Mouse (Mus musculus) T-helper 1 cell (primary cell): ENCODE measurements at regions not wholly inside any gene's neighbourhood (a gene's known extent, or its start where the extent isn't known, plus 50 kb on each side); places are given as distances from the start of the nearest gene placed in this dataset.
"Not testable (repeated sequence)": the region's sequence is repeated elsewhere in the genome, so short reads cannot be mapped to it uniquely, and the experiment has no call there.

ENCODE experiments used
- in situ Hi-C: fragments of 300-600 bp; cut with MboI, MseI; formaldehyde crosslinking; loops from one replicate; pipeline ENCODE4 v1.15.1; 2025; ENCODE audit warnings: high pct_unique_total_duplicates

GRCm38 (mm10) chr17:91733927-91734324 is 641.1 kb upstream of the Nrxn1 start:
- in situ Hi-C loops, result no loop called here

DNA sequence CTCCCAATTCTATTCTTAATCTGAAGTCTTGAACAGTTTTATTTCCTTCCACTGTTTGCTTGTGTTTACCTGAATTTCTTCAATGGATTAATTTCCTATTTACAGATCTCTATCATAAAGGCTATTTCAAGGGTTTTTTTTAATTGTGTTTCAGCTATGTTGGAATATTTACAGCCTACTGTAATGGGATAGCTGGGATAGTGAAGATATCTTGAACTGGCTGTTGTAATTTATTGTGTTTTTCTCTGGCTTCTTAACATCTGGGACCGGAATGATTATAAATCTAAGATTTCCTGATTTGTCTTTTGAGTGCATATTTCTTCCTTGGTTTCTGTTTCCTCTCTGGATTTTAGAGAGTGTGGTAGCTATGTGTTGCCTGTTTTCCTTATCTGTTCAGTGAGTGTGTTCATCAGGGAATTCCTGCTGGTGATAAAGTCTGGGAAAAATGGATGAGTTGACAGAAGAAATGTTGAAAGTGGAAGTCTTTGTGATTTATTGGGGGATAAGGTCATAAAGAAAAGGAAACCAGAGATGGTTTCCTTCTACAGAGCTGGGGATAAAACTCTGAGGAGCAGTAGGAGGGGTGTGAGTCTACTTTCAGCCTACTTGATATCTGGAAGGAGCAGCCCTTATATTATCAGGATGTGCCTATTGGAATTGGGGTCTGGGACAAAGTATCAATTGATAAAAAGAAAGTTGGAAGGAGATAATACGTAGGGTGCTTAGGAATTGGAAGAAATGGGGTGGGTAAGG is 640.5 kb upstream of the Nrxn1 start:
- in situ Hi-C loops, result no loop called here

GRCm38 (mm10) chr17:91710412-91710811 is 617.5 kb upstream of the Nrxn1 start:
- in situ Hi-C loops, result no loop called here

GRCm38 (mm10) chr17:91691063-91691462 is 598.2 kb upstream of the Nrxn1 start:
- in situ Hi-C loops, result no loop called here

GRCm38 (mm10) chr17:91657449-91657848 is 564.6 kb upstream of the Nrxn1 start:
- in situ Hi-C loops, result no loop called here

- in situ Hi-C loops, result no loop called here
Observed at GRCm38 (mm10) chr17:91657036-91657435, 564.2 kb upstream of the Nrxn1 start.

GRCm38 (mm10) chr17:91631915-91632314 is 539.0 kb upstream of the Nrxn1 start:
- in situ Hi-C loops, result no loop called here

- in situ Hi-C loops, result loop anchor here (10.0 kb wide), 1 partner anchor 1849 kb away; no protein-coding TSS in a partner anchor
Observed at GRCm38 (mm10) chr17:91614175-91614574, 521.3 kb upstream of the Nrxn1 start.

DNA sequence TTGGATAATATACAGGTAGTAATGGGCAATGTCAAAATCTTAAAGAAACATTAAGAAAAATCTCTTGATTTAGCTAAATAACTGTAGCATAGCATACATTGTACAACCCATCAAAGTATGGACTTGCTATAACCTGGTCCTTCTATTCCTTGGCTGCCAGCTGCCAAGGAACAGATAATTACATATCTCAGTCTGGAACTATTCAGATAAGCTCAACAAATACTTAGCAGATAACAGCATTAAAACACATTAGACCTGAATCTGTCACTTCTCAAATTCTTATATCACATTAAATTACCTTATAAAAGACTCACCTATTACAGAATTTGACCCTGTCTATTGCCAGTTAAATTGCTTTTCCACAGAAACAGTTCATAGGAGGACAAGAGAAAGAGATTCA is 496.2 kb upstream of the Nrxn1 start:
- in situ Hi-C loops, result no loop called here

GRCm38 (mm10) chr17:91551058-91551691 is 458.3 kb upstream of the Nrxn1 start:
- in situ Hi-C loops, result not testable (repeated sequence)

GRCm38 (mm10) chr17:91531488-91531887 is 438.6 kb upstream of the Nrxn1 start:
- in situ Hi-C loops, result no loop called here

- in situ Hi-C loops, result no loop called here
Observed at GRCm38 (mm10) chr17:91517256-91517655, 424.4 kb upstream of the Nrxn1 start.
